Mouse (Mus musculus) intestine, postnatal 0 days (tissue): ENCODE data around the gene Ppm1b. TPM values are rescaled to one million over a fixed set of nuclear protein-coding genes. Genes with fewer than 3 reads are reported as not detected.
A peak's percentile ranks its signal among the peaks of the same experiment; 100 is the strongest.

ENCODE experiments used
- ATAC-seq: fragments of 200-750 bp; cut with Nextera tagmentation; 2 replicates; pipeline ENCODE4 v1.8.0; 2017; ENCODE audit warnings: mild to moderate bottlenecking, moderate TSS enrichment, moderate library complexity
- H3K27ac ChIP-seq: fragments of 300-500 bp; sonication (generic); 2 replicates; pipeline ENCODE4 v1.5.1; 2014; ENCODE audit warnings: mild to moderate bottlenecking, low read depth, low read length, moderate library complexity
- H3K27me3 ChIP-seq: fragments of 300-500 bp; sonication (generic); replicated peaks from 2 replicates; pipeline ENCODE4 v1.6.1; 2014; ENCODE audit warnings: low read length, mixed read lengths; ENCODE audit not compliant: control insufficient read depth, insufficient read depth
- H3K36me3 ChIP-seq: fragments of 300-500 bp; sonication (generic); 2 replicates; pipeline ENCODE4 v1.6.1; 2014; ENCODE audit warnings: mild to moderate bottlenecking, moderate library complexity; ENCODE audit not compliant: control insufficient read depth, insufficient read depth
- H3K4me1 ChIP-seq: fragments of 300-500 bp; sonication (generic); replicated peaks from 2 replicates; pipeline ENCODE4 v1.6.1; 2014; ENCODE audit warnings: antibody characterized with exemption, low read length, mixed read lengths; ENCODE audit not compliant: control insufficient read depth, insufficient read depth
- H3K4me2 ChIP-seq: fragments of 300-500 bp; sonication (generic); replicated peaks from 2 replicates; pipeline ENCODE4 v1.6.1; 2014; ENCODE audit warnings: low read depth, mild to moderate bottlenecking, moderate library complexity
- H3K4me3 ChIP-seq: fragments of 300-500 bp; sonication (generic); 2 replicates; pipeline ENCODE4 v1.5.1; 2014; ENCODE audit warnings: low read depth, low read length
- H3K9ac ChIP-seq: fragments of 300-500 bp; sonication (generic); 2 replicates; pipeline ENCODE4 v1.6.1; 2014; ENCODE audit warnings: mild to moderate bottlenecking, low read depth, low read length
- H3K9me3 ChIP-seq: fragments of 300-500 bp; sonication (generic); 2 replicates; pipeline ENCODE4 v1.6.1; 2016; ENCODE audit warnings: mixed run types; ENCODE audit not compliant: control insufficient read depth
- CTCF ChIP-seq: sonication (generic); IDR thresholded peaks from 2 replicates; pipeline ENCODE4 v1.5.1; 2016; ENCODE audit warnings: low read depth, mild to moderate bottlenecking, control low read depth, antibody characterized with exemption, moderate library complexity
- WGBS: fragments of 180-500 bp; shearing (Covaris S2); extraction: QIAGEN DNeasy Blood & Tissue Kit; methylation state at CpG from one replicate; pipeline ENCODE4 v1.1.7; 2014; 5-methylcytosine and 5-hydroxymethylcytosine counted together
- polyA plus RNA-seq: library from polyadenylated mRNA; unstranded; fragments of >200 nt; fragmentation: Nextera tagmentation; extraction: Ambion mirVana; gene quantifications from 2 replicates; pipeline ENCODE4 v1.2.1, GENCODE M21; 2015

Ppm1b gene
- polyA plus RNA-seq, 1 experiment from 2014 or later = 59.2 TPM

- Histone ChIP-seq H3K4me3 (no peak overlapping the region), H3K4me1 (no peaks in the 10 kb centered on the region), H3K27ac (no peak overlapping the region), H3K9me3 (no peaks in the 10 kb centered on the region), H3K27me3 (no peaks in the 10 kb centered on the region), H3K36me3 (peaks cover 20% of the 10 kb centered on the region; the same call in 1 of the 2 replicates), H3K4me2 (no peak overlapping the region), H3K9ac (no peak overlapping the region)
- TF ChIP-seq CTCF = no peak
- ATAC-seq = no peak
- 89% methylated on average over 5 of the region's 5 CpGs for WGBS
Measured at GRCm38 (mm10) chr17:85048379-85048778, 91.8 kb downstream of the Ppm1b start.

- H3K27ac ChIP-seq = no peak overlapping the region
- WGBS = 92% methylated on average over 7 of the region's 7 CpGs
- H3K4me3 ChIP-seq = no peak overlapping the region
- H3K9ac ChIP-seq = no peak overlapping the region
- H3K9me3 ChIP-seq = no peaks in the 10 kb centered on the region
- H3K4me2 ChIP-seq = no peak overlapping the region
- no peaks in the 10 kb centered on the region for H3K4me1 ChIP-seq
- peaks cover 47% of the 10 kb centered on the region for H3K36me3 ChIP-seq
- ATAC-seq = no peak
- no peak for TF ChIP-seq CTCF
- no peaks in the 10 kb centered on the region for H3K27me3 ChIP-seq
Measured at GRCm38 (mm10) chr17:85058276-85058675, 101.7 kb downstream of the Ppm1b start.

DNA sequence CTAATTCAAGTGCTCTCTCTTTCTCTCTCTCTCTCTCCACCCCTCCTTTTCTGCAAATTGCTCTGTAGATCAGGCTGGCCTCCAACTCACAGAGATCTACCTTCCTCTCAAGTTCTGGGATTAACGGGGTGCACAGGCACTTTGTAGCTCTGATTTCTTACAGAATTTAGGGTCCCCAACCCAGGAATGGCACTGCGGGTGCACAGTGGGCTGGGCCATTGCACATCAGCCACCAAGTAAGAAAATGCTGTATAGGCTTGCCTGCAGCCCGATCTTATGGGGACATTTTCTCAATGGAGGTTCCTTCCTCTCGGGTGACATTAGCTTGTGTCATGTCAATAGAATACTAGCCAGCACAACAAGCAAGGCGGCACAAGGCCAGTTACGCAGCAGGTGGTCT is 102.6 kb downstream of the Ppm1b start:
- Histone ChIP-seq H3K27me3 (no peaks in the 10 kb centered on the region), H3K4me2 (no peak overlapping the region), H3K9me3 (no peaks in the 10 kb centered on the region), H3K4me3 (no peak overlapping the region), H3K27ac (no peak overlapping the region), H3K9ac (no peak overlapping the region), H3K4me1 (no peaks in the 10 kb centered on the region), H3K36me3 (peaks cover 56% of the 10 kb centered on the region)
- WGBS = 98% methylated on average over 6 of the region's 6 CpGs
- no peak for TF ChIP-seq CTCF
- no peak for ATAC-seq

- Histone ChIP-seq H3K4me3 (no peak overlapping the region), H3K27me3 (no peaks in the 10 kb centered on the region), H3K27ac (no peak overlapping the region), H3K4me1 (no peaks in the 10 kb centered on the region), H3K4me2 (no peak overlapping the region), H3K9me3 (no peaks in the 10 kb centered on the region), H3K36me3 (peaks cover 76% of the 10 kb centered on the region), H3K9ac (no peak overlapping the region)
- WGBS = 88% methylated on average over 7 of the region's 7 CpGs
- TF ChIP-seq CTCF = no peak
- ATAC-seq = no peak
Measured at GRCm38 (mm10) chr17:85063560-85063959, 107.0 kb downstream of the Ppm1b start.

DNA sequence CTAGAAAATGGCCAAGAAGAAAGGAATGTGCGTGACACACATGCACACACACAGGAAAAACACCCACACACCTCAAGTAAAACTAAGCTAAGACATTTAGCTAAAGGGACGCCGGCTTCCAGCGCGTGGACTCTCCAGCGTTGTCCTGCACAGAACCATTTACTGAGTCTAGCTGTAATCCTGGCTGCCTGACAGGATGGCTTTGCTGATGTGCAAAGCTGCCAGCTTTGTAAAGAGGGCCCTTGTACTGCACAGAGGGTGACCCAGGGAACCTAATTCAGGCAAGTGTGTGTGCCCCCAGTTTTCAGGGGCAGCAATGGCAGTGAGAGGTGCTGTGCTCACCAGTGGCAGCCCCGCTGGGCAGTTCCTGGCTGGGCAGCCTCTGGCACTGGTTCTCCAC is 110.8 kb downstream of the Ppm1b start:
- Histone ChIP-seq H3K9ac (no peak overlapping the region), H3K4me2 (no peak overlapping the region), H3K36me3 (peaks cover 76% of the 10 kb centered on the region), H3K27me3 (no peaks in the 10 kb centered on the region), H3K4me3 (no peak overlapping the region), H3K4me1 (no peaks in the 10 kb centered on the region), H3K9me3 (no peaks in the 10 kb centered on the region), H3K27ac (no peak overlapping the region)
- ATAC-seq = no peak
- WGBS = 95% methylated on average over 7 of the region's 7 CpGs
- TF ChIP-seq CTCF = no peak

- H3K36me3 ChIP-seq = peaks cover 50% of the 10 kb centered on the region
- no peak overlapping the region for H3K27ac ChIP-seq
- ATAC-seq = no peak
- H3K4me2 ChIP-seq = no peak overlapping the region
- H3K4me1 ChIP-seq = no peaks in the 10 kb centered on the region
- no peak overlapping the region for H3K9ac ChIP-seq
- TF ChIP-seq CTCF = no peak
- no peaks in the 10 kb centered on the region for H3K9me3 ChIP-seq
- no peak overlapping the region for H3K4me3 ChIP-seq
- no peaks in the 10 kb centered on the region for H3K27me3 ChIP-seq
- WGBS = 90% methylated on average over 6 of the region's 6 CpGs
Measured at GRCm38 (mm10) chr17:85070658-85071057, 114.1 kb downstream of the Ppm1b start.

DNA sequence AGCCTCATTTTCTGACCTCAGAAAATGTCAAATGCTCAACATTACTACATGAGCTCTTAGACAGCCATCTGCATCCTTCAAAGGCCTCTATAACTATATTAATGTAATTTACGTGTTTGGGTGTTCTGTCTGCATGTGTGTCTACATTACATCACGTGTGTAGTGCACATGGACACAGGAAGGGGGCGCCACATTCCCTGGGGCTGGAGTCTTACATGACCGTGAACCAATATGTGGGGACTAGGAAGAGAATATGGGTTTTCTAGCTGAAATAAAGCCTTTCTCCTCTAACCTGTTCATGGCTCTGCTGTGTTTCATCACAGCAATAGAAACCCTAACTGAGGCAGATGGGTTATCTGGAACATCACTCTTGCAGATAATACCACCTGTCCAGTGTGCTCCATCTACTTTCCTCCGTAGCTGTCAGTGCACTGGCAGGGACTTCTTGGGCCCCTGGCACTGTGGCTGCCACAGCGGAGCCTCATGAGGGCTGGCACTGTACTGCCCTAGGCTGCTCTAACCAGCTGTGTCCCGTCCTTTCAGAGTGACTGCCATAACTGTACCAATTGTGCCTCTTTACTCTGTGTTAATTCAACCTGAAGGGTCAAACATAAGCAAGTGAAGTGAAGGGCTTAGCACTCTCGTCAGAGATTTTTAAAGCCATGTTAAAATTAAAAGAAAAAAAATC is 114.7 kb downstream of the Ppm1b start:
- WGBS = 92% methylated on average over 8 of the region's 8 CpGs
- Histone ChIP-seq H3K4me2 (no peak overlapping the region), H3K36me3 (peaks cover 52% of the 10 kb centered on the region), H3K27me3 (no peaks in the 10 kb centered on the region), H3K9me3 (no peaks in the 10 kb centered on the region), H3K4me1 (no peaks in the 10 kb centered on the region), H3K4me3 (no peak overlapping the region), H3K27ac (no peak overlapping the region), H3K9ac (no peak overlapping the region)
- no peak for ATAC-seq
- peak; percentile 34 for TF ChIP-seq CTCF
